Mouse (Mus musculus) cerebellum, adult 2 months (tissue): ENCODE measurements around the gene Klrb1c. TPM values are rescaled to one million over a fixed set of nuclear protein-coding genes. Genes with fewer than 3 reads are reported as not detected.

Experiments
- DNase-seq, 2 experiments: peaks; one replicate each; pipeline ENCODE4 v3.0.0; 2021
- H3K27ac ChIP-seq: fragments of 200-500 bp; 2 replicates; pipeline ENCODE4 v1.5.1; 2012; ENCODE audit warnings: low read length, control low read depth, inconsistent platforms; ENCODE audit not compliant: insufficient read depth
- H3K27me3 ChIP-seq: fragments of 200-500 bp; 2 replicates; pipeline ENCODE4 v1.6.1; 2012; ENCODE audit warnings: inconsistent platforms, mild to moderate bottlenecking, low read length, moderate library complexity; ENCODE audit not compliant: control insufficient read depth, insufficient read depth
- H3K4me1 ChIP-seq: fragments of 200-500 bp; 2 replicates; pipeline ENCODE4 v1.6.1; 2011; ENCODE audit warnings: low read length; ENCODE audit not compliant: control insufficient read depth, insufficient read depth
- H3K4me3 ChIP-seq: fragments of 200-500 bp; replicated peaks from 2 replicates; pipeline ENCODE3; 2011; ENCODE audit warnings: mild to moderate bottlenecking, low read depth, low read length, control low read depth; ENCODE audit not compliant: insufficient read depth
- CTCF ChIP-seq: fragments of 200-500 bp; IDR thresholded peaks from 2 replicates; pipeline ENCODE4 v1.5.1; 2011; ENCODE audit warnings: low read depth, mild to moderate bottlenecking, control low read depth, low read length, moderate library complexity, borderline replicate concordance; ENCODE audit not compliant: insufficient read depth
- POLR2A ChIP-seq: fragments of 200-500 bp; IDR thresholded peaks from 2 replicates; pipeline ENCODE4 v1.6.1; 2011; ENCODE audit warnings: low read length, control low read depth, borderline replicate concordance; ENCODE audit not compliant: insufficient read depth
- WGBS: fragments of 180-500 bp; shearing (Covaris S2); methylation state at CpG from one replicate; pipeline ENCODE4 v1.1.7; 2018; 5-methylcytosine and 5-hydroxymethylcytosine counted together
- polyA plus RNA-seq: library from polyadenylated mRNA; depleted of rRNA; stranded (reverse); fragments of >200 nt; gene quantifications from 2 replicates; pipeline ENCODE4 v1.2.3, GENCODE M21; 2012; rRNA removed

Gene Klrb1c
- 0.08 TPM in 1 of 2 replicates, not detected in the other for polyA plus RNA-seq

- TF ChIP-seq POLR2A (no peak), CTCF (no peak)
- 91% methylated on average over 2 of the region's 2 CpGs for WGBS
These were observed at the start of gene Klrb1c for GRCm38 (mm10) chr6:128789115-128789514. Gene Klrb1c, minus strand, starts transcription at chr6:128789215.

GRCm38 (mm10) chr6:128837454-128838341, 48.7 kb upstream of the Klrb1c start:
- TF ChIP-seq CTCF = no peak
- no peak for TF ChIP-seq POLR2A
- peak; percentile 28 to 39 for DNase-seq
- no peaks in the 10 kb centered on the region for H3K27me3 ChIP-seq
- H3K4me3 ChIP-seq = peak overlapping the region; percentile 85
- 2% methylated on average over 14 of the region's 14 CpGs for WGBS
- H3K27ac ChIP-seq = no peak overlapping the region
- peaks cover 3% of the 10 kb centered on the region; the same call in 1 of the 2 replicates for H3K4me1 ChIP-seq

More at GRCm38 (mm10) chr6:128789115-128789514, at the start of gene Klrb1c:
- no peaks in the 10 kb centered on the region for H3K4me1 ChIP-seq
- H3K27me3 ChIP-seq = no peaks in the 10 kb centered on the region
- DNase-seq = no peak
- no peak within 1 kb of the TSS for H3K27ac ChIP-seq
- no peak within 1 kb of the TSS for H3K4me3 ChIP-seq

GRCm38 (mm10) chr6:128836955-128837334, 47.9 kb upstream of the Klrb1c start:
- DNase-seq = no peak
- WGBS = 82% methylated on average over 6 of the region's 6 CpGs
- Histone ChIP-seq H3K4me3 (no peak overlapping the region), H3K27me3 (no peaks in the 10 kb centered on the region), H3K4me1 (peaks cover 3% of the 10 kb centered on the region; the same call in 1 of the 2 replicates), H3K27ac (no peak overlapping the region)
- no peak for TF ChIP-seq POLR2A
- TF ChIP-seq CTCF = no peak

GRCm38 (mm10) chr6:128836191-128836954, 47.4 kb upstream of the Klrb1c start:
- DNase-seq = no peak
- WGBS = 87% methylated on average over 8 of the region's 8 CpGs
- TF ChIP-seq CTCF (no peak), POLR2A (no peak)
- Histone ChIP-seq H3K4me1 (0 out of 2 replicates have a peak, but pooled peaks cover 3% of the 10 kb centered on the region), H3K4me3 (no peak overlapping the region), H3K27me3 (no peaks in the 10 kb centered on the region), H3K27ac (no peak overlapping the region)

GRCm38 (mm10) chr6:128835571-128835970, 46.6 kb upstream of the Klrb1c start:
- WGBS = 93% methylated on average over 4 of the region's 4 CpGs
- no peak overlapping the region for H3K27ac ChIP-seq
- no peaks in the 10 kb centered on the region for H3K27me3 ChIP-seq
- TF ChIP-seq POLR2A = no peak
- no peak for TF ChIP-seq CTCF
- no peak for DNase-seq
- 0 out of 2 replicates have a peak, but pooled peaks cover 3% of the 10 kb centered on the region for H3K4me1 ChIP-seq
- no peak overlapping the region for H3K4me3 ChIP-seq

GRCm38 (mm10) chr6:128833046-128833445, 44.0 kb upstream of the Klrb1c start:
- H3K4me1 ChIP-seq = no peaks in the 10 kb centered on the region
- no peak overlapping the region for H3K27ac ChIP-seq
- 88% methylated on average over 10 of the region's 10 CpGs for WGBS
- no peak for DNase-seq
- H3K4me3 ChIP-seq = no peak overlapping the region
- no peaks in the 10 kb centered on the region for H3K27me3 ChIP-seq
- no peak for TF ChIP-seq CTCF
- no peak for TF ChIP-seq POLR2A

- Histone ChIP-seq H3K4me1 (no peaks in the 10 kb centered on the region), H3K27ac (no peak overlapping the region), H3K4me3 (no peak overlapping the region), H3K27me3 (no peaks in the 10 kb centered on the region)
- no peak for DNase-seq
- 81% methylated on average over 4 of the region's 4 CpGs for WGBS
- TF ChIP-seq CTCF = no peak
- TF ChIP-seq POLR2A = no peak
These were observed 40.8 kb upstream of the Klrb1c start for GRCm38 (mm10) chr6:128829837-128830236.

GRCm38 (mm10) chr6:128826781-128827180, 37.8 kb upstream of the Klrb1c start:
- no peak for DNase-seq
- TF ChIP-seq CTCF (no peak), POLR2A (no peak)
- H3K4me3 ChIP-seq = no peak overlapping the region
- no peaks in the 10 kb centered on the region for H3K27me3 ChIP-seq
- H3K4me1 ChIP-seq = no peaks in the 10 kb centered on the region
- no peak overlapping the region for H3K27ac ChIP-seq
- WGBS = 80% methylated on average over 3 of the region's 3 CpGs
